Mouse (Mus musculus) G1E (cell line): ENCODE results near the gene Acaca.

Experiments
- CTCF ChIP-seq: IDR thresholded peaks from 2 replicates; pipeline ENCODE4 v1.5.1; 2012; ENCODE audit warnings: low read depth, low read length, inconsistent platforms, mixed read lengths
- GATA2 ChIP-seq: IDR thresholded peaks from 2 replicates; pipeline ENCODE4 v1.6.1; 2012; ENCODE audit warnings: low read depth, low read length, inconsistent platforms, borderline replicate concordance

- TF ChIP-seq CTCF, result no peak
- TF ChIP-seq GATA2, result no peak
Measured at GRCm38 (mm10) chr11:84281280-84281679, 151.8 kb downstream of the Acaca start.
